Mouse (Mus musculus) ES-E14 (cell line): ENCODE results near the gene Arntl. TPM values are rescaled to one million over a fixed set of nuclear protein-coding genes. Genes with fewer than 3 reads are reported as not detected.

Experiments used
- DNase-seq: peaks from one replicate; pipeline ENCODE4 v3.0.0-alpha.2; 2013; ENCODE audit warnings: low read depth, low spot score
- H3K27ac ChIP-seq: 2 replicates; pipeline ENCODE4 v1.5.1; 2012; ENCODE audit warnings: low read depth, mild to moderate bottlenecking, low read length, moderate library complexity, mixed read lengths; ENCODE audit not compliant: poor library complexity, insufficient read depth, severe bottlenecking
- H3K36me3 ChIP-seq: 2 replicates; pipeline ENCODE4 v1.6.1; 2012; ENCODE audit warnings: mild to moderate bottlenecking, low read length, moderate library complexity, mixed read lengths; ENCODE audit not compliant: control insufficient read depth, poor library complexity, insufficient read depth, severe bottlenecking
- H3K4me1 ChIP-seq, 2 experiments: fragments of 150-350 bp in 1 of 2; sonication (generic) in 1 of 2; 2 replicates each; pipeline ENCODE4 v1.6.1; 2012; ENCODE audit warnings: low read length in 2 of 2, mild to moderate bottlenecking in 1 of 2, mixed read lengths in 1 of 2; ENCODE audit not compliant: control insufficient read depth in 2 of 2, insufficient read depth in 2 of 2, poor library complexity in 1 of 2
- H3K4me3 ChIP-seq, 2 experiments: fragments of 150-350 bp in 1 of 2; sonication (generic) in 1 of 2; 2 replicates each; pipeline ENCODE4 v1.5.1; 2012; ENCODE audit warnings: low read length in 2 of 2, low read depth in 1 of 2, mild to moderate bottlenecking in 1 of 2, mixed read lengths in 1 of 2; ENCODE audit not compliant: insufficient read depth in 1 of 2, poor library complexity in 1 of 2, severe bottlenecking in 1 of 2
- H3K9ac ChIP-seq: 2 replicates; pipeline ENCODE4 v1.6.1; 2012; ENCODE audit warnings: low read depth, mild to moderate bottlenecking, low read length, mixed read lengths; ENCODE audit not compliant: poor library complexity, insufficient read depth, severe bottlenecking
- H3K9me3 ChIP-seq: fragments of 150-350 bp; sonication (generic); 2 replicates; pipeline ENCODE4 v1.6.1; 2012; ENCODE audit warnings: low read depth, mild to moderate bottlenecking, low read length; ENCODE audit not compliant: control insufficient read depth, insufficient read depth
- CHD2 ChIP-seq: IDR thresholded peaks from 2 replicates; pipeline ENCODE4 v1.6.1; 2014; ENCODE audit warnings: mild to moderate bottlenecking, low read depth, low read length, inconsistent platforms
- HCFC1 ChIP-seq: IDR thresholded peaks from 2 replicates; pipeline ENCODE4 v1.6.1; 2012; ENCODE audit warnings: low read length, inconsistent platforms, borderline replicate concordance; ENCODE audit not compliant: insufficient read depth
- MAFK ChIP-seq: IDR thresholded peaks from 2 replicates; pipeline ENCODE4 v1.6.1; 2014; ENCODE audit warnings: mild to moderate bottlenecking, low read depth, low read length, inconsistent platforms; ENCODE audit not compliant: insufficient read depth
- ZC3H11A ChIP-seq: IDR thresholded peaks from 2 replicates; pipeline ENCODE4 v1.6.1; 2012; ENCODE audit warnings: low read depth, mild to moderate bottlenecking, inconsistent platforms, low read length, borderline replicate concordance
- ZNF384 ChIP-seq: IDR thresholded peaks from 2 replicates; pipeline ENCODE4 v1.6.1; 2012; ENCODE audit warnings: low read depth, low read length, inconsistent platforms
- in situ Hi-C, 2 experiments: fragments of 600-800 bp; cut with MboI; formaldehyde crosslinking; loops; one replicate each; pipeline ENCODE4 v1.15.1; 2025; ENCODE audit warnings: low sequenced_read_pairs in 2 of 2, inconsistent platforms in 1 of 2; ENCODE audit not compliant: unreplicated experiment in 2 of 2
- total RNA-seq: library from RNA; depleted of rRNA; stranded (reverse); fragments of 300-350 nt; gene quantifications from 2 replicates; pipeline ENCODE4 v1.2.3, GENCODE M21; 2012

The Arntl gene
- total RNA-seq, 1 experiment: 10.0 TPM

DNA sequence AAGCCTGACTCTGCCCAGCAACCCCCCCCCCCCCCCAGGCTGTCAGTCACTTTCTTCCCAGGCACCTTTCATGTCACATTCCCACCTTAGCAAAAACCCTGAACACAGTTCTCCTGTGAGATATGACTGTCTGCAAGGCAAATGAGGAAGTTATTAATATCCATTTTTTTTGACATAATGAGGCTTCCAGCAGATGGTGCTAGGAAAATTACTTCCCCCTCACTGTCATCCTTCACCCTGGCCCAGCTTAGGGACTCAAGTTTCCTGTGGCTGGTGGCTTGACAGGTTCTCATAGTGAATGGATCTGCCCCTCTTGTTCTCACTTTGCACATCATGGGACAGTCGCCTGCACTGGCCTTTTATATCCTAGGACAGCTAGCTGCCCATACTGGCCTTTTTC, 81.9 kb downstream of the Arntl start:
- Histone ChIP-seq H3K9ac (no peak overlapping the region), H3K9me3 (no peaks in the 10 kb centered on the region), H3K4me1 (no peaks in the 10 kb centered on the region), H3K27ac (no peak overlapping the region), H3K4me3 (no peak overlapping the region), H3K36me3 (no peaks in the 10 kb centered on the region)
- DNase-seq: no peak
- in situ Hi-C loops: no loop called here
- TF ChIP-seq ZC3H11A (no peak), MAFK (no peak), ZNF384 (no peak)

DNA sequence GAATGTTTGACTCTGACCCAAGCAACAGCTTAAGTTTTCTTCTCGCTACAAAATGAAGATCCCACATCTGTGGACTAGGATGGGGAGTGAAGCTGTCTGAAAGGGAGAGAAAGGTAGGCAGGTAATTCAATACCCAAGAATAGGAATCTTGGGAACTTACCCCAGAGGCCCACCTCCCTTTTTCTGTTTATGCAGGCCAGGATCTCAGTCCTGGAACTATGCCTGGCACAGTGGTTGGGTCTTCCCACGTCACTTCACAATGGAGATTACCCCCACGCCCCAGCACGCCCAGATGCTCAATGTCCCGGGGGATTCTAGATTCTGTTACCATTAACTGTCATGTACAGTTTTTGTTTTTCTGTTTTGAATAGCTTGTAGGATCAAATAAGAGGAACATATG, 84.5 kb downstream of the Arntl start:
- H3K9ac ChIP-seq: no peak overlapping the region
- H3K36me3 ChIP-seq: no peaks in the 10 kb centered on the region
- no peaks in the 10 kb centered on the region for H3K9me3 ChIP-seq
- no peak for DNase-seq
- no peak overlapping the region for H3K4me3 ChIP-seq
- TF ChIP-seq ZC3H11A (no peak), HCFC1 (no peak), MAFK (no peak)
- in situ Hi-C loops: no loop called here
- no peak overlapping the region for H3K27ac ChIP-seq
- peaks cover 3 to 6% of the 10 kb centered on the region in 2 experiments; a peak in 2 of 4 replicates for H3K4me1 ChIP-seq

DNA sequence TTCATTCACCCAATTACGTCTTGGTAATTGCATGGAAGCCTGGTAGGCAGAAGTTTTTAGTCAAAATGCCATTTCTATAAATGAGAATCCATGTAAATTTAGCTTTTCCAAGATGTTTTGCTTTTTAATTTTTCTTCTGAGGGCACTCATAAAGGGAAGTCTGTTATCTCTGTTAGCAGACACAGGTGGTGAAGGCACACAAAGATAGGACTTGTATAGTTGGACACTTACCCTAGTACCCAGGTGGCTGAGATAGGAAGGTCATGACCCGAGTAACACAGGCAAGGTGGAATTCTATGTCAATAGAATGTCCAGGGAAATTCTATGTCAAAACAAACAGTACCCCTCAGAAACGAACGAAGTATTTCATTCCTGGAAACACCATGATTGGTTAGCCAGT, 84.9 kb downstream of the Arntl start:
- DNase-seq: no peak
- TF ChIP-seq ZC3H11A (no peak), ZNF384 (no peak), HCFC1 (no peak), CHD2 (no peak), MAFK (no peak)
- H3K36me3 ChIP-seq: no peaks in the 10 kb centered on the region
- H3K4me3 ChIP-seq: no peak overlapping the region
- no peak overlapping the region for H3K9ac ChIP-seq
- H3K9me3 ChIP-seq: no peaks in the 10 kb centered on the region
- peaks cover 3 to 6% of the 10 kb centered on the region in 2 experiments; a peak in 2 of 4 replicates for H3K4me1 ChIP-seq
- in situ Hi-C loops: no loop called here
- no peak overlapping the region for H3K27ac ChIP-seq

DNA sequence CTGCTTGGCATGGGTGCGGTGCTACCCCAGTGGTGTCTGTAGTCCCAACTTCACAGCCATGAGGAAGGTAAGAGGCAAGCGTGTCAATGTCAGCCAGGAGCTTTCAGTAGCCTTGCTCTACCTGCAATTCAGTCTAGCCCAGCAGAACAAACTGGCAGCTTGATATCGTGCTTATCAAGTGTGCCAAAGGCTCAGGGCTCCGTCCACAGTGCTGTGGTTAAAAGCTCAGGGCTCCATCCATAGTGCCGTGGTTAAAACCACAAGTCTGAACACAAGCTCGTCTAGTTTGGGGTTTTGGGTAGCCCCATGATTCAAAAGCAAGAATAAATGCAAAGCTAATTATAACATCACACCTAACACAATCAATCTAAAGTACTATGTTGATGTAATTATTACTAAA, 87.3 kb downstream of the Arntl start:
- DNase-seq: no peak
- H3K4me3 ChIP-seq: no peak overlapping the region
- H3K4me1 ChIP-seq: peaks cover 3 to 6% of the 10 kb centered on the region in 2 experiments; a peak in 2 of 4 replicates
- no peak overlapping the region for H3K27ac ChIP-seq
- H3K9ac ChIP-seq: no peak overlapping the region
- H3K9me3 ChIP-seq: no peaks in the 10 kb centered on the region
- no peak for TF ChIP-seq ZNF384
- no peak for TF ChIP-seq CHD2
- no peak for TF ChIP-seq MAFK
- TF ChIP-seq HCFC1: no peak
- TF ChIP-seq ZC3H11A: no peak
- H3K36me3 ChIP-seq: peaks cover 2% of the 10 kb centered on the region; the same call in 1 of the 2 replicates
- in situ Hi-C loops: no loop called here
